Mouse (Mus musculus) E14TG2a.4 (cell line): ENCODE results near the gene Gabarapl2.

Experiments used
- H3K27me3 ChIP-seq: 2 replicates; pipeline ENCODE4 v1.6.1; 2014; ENCODE audit warnings: low read length, control low read depth; ENCODE audit not compliant: insufficient read depth
- H3K36me3 ChIP-seq: 2 replicates; pipeline ENCODE4 v1.6.1; 2014; ENCODE audit warnings: low read length, control low read depth; ENCODE audit not compliant: insufficient read depth
- H3K4me1 ChIP-seq: replicated peaks from 2 replicates; pipeline ENCODE4 v1.6.1; 2014; ENCODE audit warnings: low read depth, low read length, control low read depth
- H3K4me3 ChIP-seq: replicated peaks from 2 replicates; pipeline ENCODE4 v1.5.1; 2014; ENCODE audit warnings: mild to moderate bottlenecking, low read length
- H3K9me3 ChIP-seq: 2 replicates; pipeline ENCODE4 v1.6.1; 2014; ENCODE audit warnings: low read length, control low read depth
- CTCF ChIP-seq: conservative IDR thresholded peaks from 2 replicates; pipeline ENCODE4 v1.5.1; 2014; ENCODE audit warnings: low read length
- NANOG ChIP-seq: IDR thresholded peaks from 2 replicates; pipeline ENCODE4 v1.6.1; 2014; ENCODE audit warnings: borderline replicate concordance, low read length, mixed read lengths
- POU5F1 ChIP-seq: IDR thresholded peaks from 2 replicates; pipeline ENCODE4 v1.6.1; 2014; ENCODE audit warnings: low read length, borderline replicate concordance

Gabarapl2 gene

DNA sequence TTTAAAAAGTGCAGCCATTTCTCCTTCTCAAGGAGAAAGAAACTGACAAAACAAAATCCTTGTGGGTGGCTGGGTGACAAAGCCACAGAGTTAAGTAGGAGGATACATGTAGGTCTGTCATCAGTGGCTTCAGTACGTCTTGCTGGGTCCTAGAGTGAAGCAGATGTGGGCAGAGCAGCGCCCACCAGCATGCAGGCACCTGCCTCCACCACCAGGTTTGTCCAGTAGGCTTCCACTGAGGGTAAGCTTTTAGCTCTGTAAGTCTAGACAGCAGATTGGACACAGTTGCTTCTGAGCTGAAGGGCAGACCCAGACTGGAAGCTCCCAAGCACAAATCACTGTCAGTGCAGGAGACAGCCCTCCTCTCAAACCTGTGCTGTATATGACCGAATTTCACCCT, 20.8 kb downstream of the Gabarapl2 start:
- TF ChIP-seq CTCF (peak; percentile 10), POU5F1 (no peak)
- Histone ChIP-seq H3K4me1 (peaks cover 67% of the 10 kb centered on the region), H3K27me3 (no peaks in the 10 kb centered on the region), H3K4me3 (no peak overlapping the region), H3K9me3 (no peaks in the 10 kb centered on the region), H3K36me3 (peaks cover 61% of the 10 kb centered on the region)

DNA sequence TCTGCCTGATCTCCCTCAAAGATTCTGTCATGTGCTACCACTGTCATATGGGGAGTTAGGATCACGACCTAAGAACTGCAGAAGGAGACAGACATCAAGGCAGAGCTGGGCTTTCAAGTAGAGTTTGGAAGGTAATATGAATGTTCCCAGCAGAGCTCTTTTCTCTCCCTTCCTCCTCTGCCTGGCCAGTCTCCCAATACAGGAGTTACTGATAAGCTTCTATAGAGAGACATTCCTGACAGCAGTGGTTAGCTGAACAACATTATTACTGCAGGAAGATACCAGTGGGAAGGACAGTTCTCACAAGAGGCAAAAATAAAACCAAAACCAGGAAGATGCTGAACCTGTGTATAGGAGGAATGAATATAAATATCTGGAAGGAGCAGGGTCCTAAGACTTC, 22.1 kb downstream of the Gabarapl2 start:
- Histone ChIP-seq H3K36me3 (peaks cover 61% of the 10 kb centered on the region), H3K27me3 (no peaks in the 10 kb centered on the region), H3K4me3 (no peak overlapping the region), H3K9me3 (no peaks in the 10 kb centered on the region), H3K4me1 (peaks cover 79% of the 10 kb centered on the region)
- TF ChIP-seq CTCF (no peak), POU5F1 (no peak)

DNA sequence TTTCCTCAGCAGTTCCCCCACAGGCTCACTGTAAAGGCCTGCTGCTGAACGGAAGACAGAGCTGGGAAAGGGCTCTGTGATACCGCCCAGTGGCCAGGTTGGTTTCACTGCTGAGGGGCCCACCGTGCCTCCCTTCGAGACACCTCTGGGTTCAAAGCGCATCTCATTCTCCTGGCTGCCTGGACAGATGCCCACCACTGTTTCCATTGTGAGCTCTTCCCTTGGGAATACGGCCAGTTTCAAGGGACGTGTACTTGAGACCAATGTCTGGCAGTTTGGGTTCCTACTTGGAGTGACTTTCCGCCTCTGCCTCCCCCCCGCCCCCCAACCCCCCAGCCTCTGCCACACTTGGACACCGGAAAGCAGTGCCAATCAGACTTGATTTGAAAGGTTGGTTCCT, 22.6 kb downstream of the Gabarapl2 start:
- no peak overlapping the region for H3K4me3 ChIP-seq
- no peaks in the 10 kb centered on the region for H3K27me3 ChIP-seq
- H3K4me1 ChIP-seq, result peaks cover 84% of the 10 kb centered on the region
- no peaks in the 10 kb centered on the region for H3K9me3 ChIP-seq
- peaks cover 62% of the 10 kb centered on the region for H3K36me3 ChIP-seq
- TF ChIP-seq NANOG (no peak), CTCF (no peak), POU5F1 (no peak)

DNA sequence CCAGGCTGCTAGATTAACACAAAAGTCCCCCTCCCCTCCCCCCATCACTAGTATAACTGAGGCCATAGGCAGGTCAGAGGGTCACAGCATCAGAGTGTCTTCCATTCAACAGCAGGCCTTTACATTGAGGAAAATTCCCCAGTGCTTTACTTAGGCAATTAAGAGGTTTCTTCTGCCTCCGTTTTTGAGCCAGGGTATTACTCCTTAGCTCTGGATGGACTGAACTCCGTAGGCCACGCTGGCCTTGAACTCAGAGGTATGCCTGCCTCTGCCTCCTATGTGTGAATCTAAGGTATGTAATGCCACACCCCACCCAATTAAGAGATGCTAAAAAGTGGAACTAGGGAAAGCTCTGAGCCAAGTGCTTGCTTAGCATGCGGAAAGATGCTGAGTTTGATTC, 23.0 kb downstream of the Gabarapl2 start:
- Histone ChIP-seq H3K9me3 (no peaks in the 10 kb centered on the region), H3K36me3 (peaks cover 62% of the 10 kb centered on the region), H3K4me3 (no peak overlapping the region), H3K27me3 (no peaks in the 10 kb centered on the region), H3K4me1 (peaks cover 89% of the 10 kb centered on the region)
- no peak for TF ChIP-seq CTCF
- no peak for TF ChIP-seq NANOG
- no peak for TF ChIP-seq POU5F1

DNA sequence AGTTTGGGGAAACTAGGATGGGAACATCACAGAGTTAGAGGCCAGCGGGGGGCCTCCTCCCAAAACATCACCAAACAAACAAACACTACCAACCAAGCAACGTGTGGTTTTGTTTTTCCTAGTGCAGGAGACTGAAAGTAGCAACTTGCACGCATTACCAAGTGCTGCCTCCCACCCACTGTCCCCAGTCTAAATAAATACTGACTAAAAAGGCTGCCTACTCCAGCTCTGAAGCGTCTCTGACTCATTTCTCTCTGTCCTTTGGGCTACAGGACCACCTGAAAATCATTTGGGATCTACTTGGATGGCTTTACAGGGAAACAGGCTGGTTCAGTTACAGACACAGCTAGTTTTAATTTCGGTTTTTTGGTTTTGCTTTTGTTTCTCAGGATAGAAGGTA, 23.8 kb downstream of the Gabarapl2 start:
- peaks cover 60% of the 10 kb centered on the region for H3K36me3 ChIP-seq
- H3K9me3 ChIP-seq, result no peaks in the 10 kb centered on the region
- TF ChIP-seq CTCF (no peak), NANOG (no peak), POU5F1 (no peak)
- H3K4me3 ChIP-seq, result no peak overlapping the region
- no peaks in the 10 kb centered on the region for H3K27me3 ChIP-seq
- peaks cover 97% of the 10 kb centered on the region for H3K4me1 ChIP-seq

DNA sequence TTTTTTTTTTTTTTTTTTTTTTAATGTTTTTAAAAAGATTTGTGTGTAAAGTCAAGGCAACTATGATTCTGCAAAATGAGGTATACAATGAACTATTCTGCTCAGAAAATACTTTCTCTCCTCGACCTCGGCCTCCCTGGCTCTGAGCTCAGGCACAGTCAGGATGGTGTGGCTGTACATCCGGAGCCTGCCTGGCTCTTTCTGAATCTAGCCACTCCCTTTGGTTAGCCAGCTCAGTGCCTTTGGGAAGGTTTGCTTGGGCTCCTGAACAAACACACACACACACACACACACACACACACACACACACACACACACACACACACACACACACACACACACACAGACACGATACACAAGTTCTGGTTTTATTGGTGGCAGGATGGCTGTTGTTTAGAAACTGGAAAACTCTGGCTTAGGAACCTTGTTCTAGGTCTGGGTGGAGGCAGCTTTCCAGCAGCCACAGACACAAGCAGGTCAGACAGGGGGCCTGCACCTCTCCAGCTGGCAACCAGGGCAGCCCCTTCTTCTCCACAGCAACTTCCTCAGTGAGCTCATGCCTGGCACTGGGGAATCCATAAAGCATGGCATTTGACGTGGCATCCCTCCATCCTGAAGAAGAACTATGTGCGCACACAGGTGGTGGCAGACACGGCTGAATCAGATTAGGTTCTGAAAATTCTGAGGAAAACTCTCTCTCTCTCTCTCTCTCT, 24.5 kb downstream of the Gabarapl2 start:
- no peak overlapping the region for H3K4me3 ChIP-seq
- peaks cover 56% of the 10 kb centered on the region for H3K36me3 ChIP-seq
- H3K4me1 ChIP-seq, result peaks cover 98% of the 10 kb centered on the region
- no peak for TF ChIP-seq CTCF
- no peak for TF ChIP-seq POU5F1
- no peak for TF ChIP-seq NANOG
- no peaks in the 10 kb centered on the region for H3K27me3 ChIP-seq
- H3K9me3 ChIP-seq, result no peaks in the 10 kb centered on the region

DNA sequence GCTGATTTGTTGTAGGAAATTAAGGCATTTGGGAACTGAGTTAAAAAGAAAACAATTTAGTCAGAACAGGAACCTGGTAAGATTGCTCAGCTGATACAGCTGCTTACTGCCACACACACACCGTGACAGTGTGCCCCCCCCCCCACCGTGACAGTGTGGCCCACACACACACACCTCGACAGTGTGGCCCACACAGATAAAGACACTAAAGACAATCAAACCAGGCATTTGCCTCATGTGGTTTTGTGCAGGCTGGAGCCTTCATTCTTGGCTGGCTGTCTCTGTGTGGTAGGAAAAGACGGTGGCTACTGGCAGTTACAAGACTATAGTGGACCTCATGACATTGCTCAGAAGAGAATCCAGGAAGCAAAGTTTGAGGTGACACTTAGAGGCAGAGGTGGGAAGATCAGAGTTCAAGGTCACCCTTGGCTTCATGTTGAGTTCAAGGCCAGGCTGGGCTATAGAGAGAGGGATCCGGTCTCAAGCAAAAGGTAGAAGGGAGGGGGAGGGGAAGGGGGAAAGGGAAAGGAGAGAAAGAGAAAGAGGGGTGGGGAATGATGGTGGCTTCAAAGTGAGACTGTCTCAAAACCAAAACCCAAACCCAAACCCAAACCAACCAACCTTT, 26.9 kb downstream of the Gabarapl2 start:
- Histone ChIP-seq H3K9me3 (no peaks in the 10 kb centered on the region), H3K36me3 (peaks cover 63% of the 10 kb centered on the region), H3K27me3 (no peaks in the 10 kb centered on the region), H3K4me1 (peaks cover 82% of the 10 kb centered on the region), H3K4me3 (no peak overlapping the region)
- no peak for TF ChIP-seq NANOG
- TF ChIP-seq CTCF, result no peak
- no peak for TF ChIP-seq POU5F1

DNA sequence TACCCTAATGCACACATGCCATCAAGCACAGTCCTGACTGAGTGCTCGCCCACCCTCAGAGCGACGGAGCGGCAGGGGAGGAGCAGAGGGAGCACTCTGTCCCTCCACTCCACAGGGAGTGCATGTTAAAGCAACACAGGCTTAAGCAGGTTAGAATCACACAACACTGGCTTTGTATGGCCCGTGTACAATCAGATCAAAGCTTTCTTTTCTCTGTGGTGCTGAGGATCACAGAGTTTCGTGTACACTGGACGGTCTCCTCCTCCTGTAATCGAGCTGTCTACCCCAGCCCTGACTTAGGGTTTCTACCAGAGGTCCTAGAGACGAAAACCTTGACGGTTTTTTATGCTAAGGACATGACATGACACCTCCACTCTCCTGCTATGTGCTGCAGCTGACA, 28.0 kb downstream of the Gabarapl2 start:
- H3K4me1 ChIP-seq, result peaks cover 70% of the 10 kb centered on the region
- 0 out of 2 replicates have a peak overlapping the region, but pooled peaks have one; percentile 1 for H3K4me3 ChIP-seq
- H3K27me3 ChIP-seq, result no peaks in the 10 kb centered on the region
- H3K36me3 ChIP-seq, result peaks cover 70% of the 10 kb centered on the region
- TF ChIP-seq CTCF, result no peak
- no peak for TF ChIP-seq NANOG
- H3K9me3 ChIP-seq, result peaks cover 4% of the 10 kb centered on the region

DNA sequence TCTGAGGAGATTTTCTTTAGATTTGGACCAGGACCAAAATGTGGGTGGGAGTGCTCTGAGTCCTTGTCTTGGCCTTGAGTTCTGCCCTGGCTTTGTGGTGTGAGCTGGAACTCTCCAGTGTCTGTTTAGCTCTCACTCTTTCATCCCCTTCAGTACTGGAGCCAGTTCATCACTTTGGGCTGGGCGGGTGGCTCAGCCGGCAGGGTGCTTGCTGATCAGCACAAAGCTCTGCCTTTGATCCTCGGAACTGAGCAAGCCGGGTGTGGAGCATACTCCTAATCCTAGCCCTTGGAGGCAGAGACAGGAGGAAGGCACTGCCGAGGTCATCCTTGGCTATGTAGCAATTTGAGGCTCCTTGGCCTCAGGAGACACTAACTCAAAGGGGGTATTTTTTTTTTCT, 28.5 kb downstream of the Gabarapl2 start:
- TF ChIP-seq CTCF, result no peak
- TF ChIP-seq NANOG, result no peak
- no peak for TF ChIP-seq POU5F1
- Histone ChIP-seq H3K27me3 (no peaks in the 10 kb centered on the region), H3K36me3 (peaks cover 74% of the 10 kb centered on the region)

More for the DNA sequence above, 28.5 kb downstream of the Gabarapl2 start:
- peaks cover 66% of the 10 kb centered on the region for H3K4me1 ChIP-seq
- peaks cover 9% of the 10 kb centered on the region for H3K9me3 ChIP-seq
- 0 out of 2 replicates have a peak overlapping the region, but pooled peaks have one; percentile 1 for H3K4me3 ChIP-seq
